Mouse (Mus musculus) lung, postnatal 0 days (tissue): ENCODE data around the gene Cmah. TPM values are rescaled to one million over a fixed set of nuclear protein-coding genes. Genes with fewer than 3 reads are reported as not detected.

Experiments
- ATAC-seq: fragments of 200-750 bp; cut with Nextera tagmentation; 2 replicates; pipeline ENCODE4 v1.8.0; 2017; ENCODE audit warnings: moderate library complexity
- DNase-seq: peaks from one replicate; pipeline ENCODE4 v3.0.0-alpha.2; 2016; ENCODE audit warnings: low spot score
- H3K27ac ChIP-seq: fragments of 300-500 bp; sonication (generic); 2 replicates; pipeline ENCODE4 v1.5.1; 2014; ENCODE audit warnings: antibody characterized with exemption, mild to moderate bottlenecking, low read length, mixed read lengths
- H3K27me3 ChIP-seq: fragments of 300-500 bp; sonication (generic); replicated peaks from 2 replicates; pipeline ENCODE4 v1.6.1; 2014; ENCODE audit warnings: low read length, mixed read lengths; ENCODE audit not compliant: insufficient read depth
- H3K36me3 ChIP-seq: fragments of 300-500 bp; sonication (generic); 2 replicates; pipeline ENCODE4 v1.6.1; 2014; ENCODE audit warnings: low read length, mixed read lengths; ENCODE audit not compliant: insufficient read depth
- H3K4me1 ChIP-seq: fragments of 300-500 bp; sonication (generic); 2 replicates; pipeline ENCODE4 v1.6.1; 2014; ENCODE audit warnings: antibody characterized with exemption, low read depth, low read length, mixed read lengths; ENCODE audit not compliant: insufficient read depth
- H3K4me2 ChIP-seq: fragments of 300-500 bp; sonication (generic); replicated peaks from 2 replicates; pipeline ENCODE4 v1.6.1; 2014; ENCODE audit warnings: low read depth, mild to moderate bottlenecking, low read length, moderate library complexity, mixed read lengths
- H3K4me3 ChIP-seq: fragments of 300-500 bp; sonication (generic); 2 replicates; pipeline ENCODE4 v1.5.1; 2014; ENCODE audit warnings: low read depth, low read length
- H3K9ac ChIP-seq: fragments of 300-500 bp; sonication (generic); replicated peaks from 2 replicates; pipeline ENCODE4 v1.6.1; 2014; ENCODE audit warnings: low read depth, mild to moderate bottlenecking
- H3K9me3 ChIP-seq: fragments of 300-500 bp; sonication (generic); 2 replicates; pipeline ENCODE4 v1.6.1; 2016; ENCODE audit warnings: low read length, mixed read lengths
- CTCF ChIP-seq: IDR thresholded peaks from 2 replicates; pipeline ENCODE4 v1.5.1; 2016; ENCODE audit warnings: antibody characterized with exemption, mild to moderate bottlenecking
- EP300 ChIP-seq: IDR thresholded peaks from 2 replicates; pipeline ENCODE4 v1.6.1; 2016; ENCODE audit warnings: antibody characterized with exemption, mild to moderate bottlenecking, control low read depth
- WGBS: fragments of 180-500 bp; shearing (Covaris S2); extraction: QIAGEN DNeasy Blood & Tissue Kit; methylation state at CpG from one replicate; pipeline ENCODE4 v1.1.7; 2014; 5-methylcytosine and 5-hydroxymethylcytosine counted together
- polyA plus RNA-seq: library from polyadenylated mRNA; unstranded; fragments of >200 nt; fragmentation: Nextera tagmentation; extraction: Ambion mirVana; gene quantifications from 2 replicates; pipeline ENCODE4 v1.2.1, GENCODE M21; 2015

The Cmah gene
- polyA plus RNA-seq, 1 experiment from 2014 or later, result 0.74 TPM

DNA sequence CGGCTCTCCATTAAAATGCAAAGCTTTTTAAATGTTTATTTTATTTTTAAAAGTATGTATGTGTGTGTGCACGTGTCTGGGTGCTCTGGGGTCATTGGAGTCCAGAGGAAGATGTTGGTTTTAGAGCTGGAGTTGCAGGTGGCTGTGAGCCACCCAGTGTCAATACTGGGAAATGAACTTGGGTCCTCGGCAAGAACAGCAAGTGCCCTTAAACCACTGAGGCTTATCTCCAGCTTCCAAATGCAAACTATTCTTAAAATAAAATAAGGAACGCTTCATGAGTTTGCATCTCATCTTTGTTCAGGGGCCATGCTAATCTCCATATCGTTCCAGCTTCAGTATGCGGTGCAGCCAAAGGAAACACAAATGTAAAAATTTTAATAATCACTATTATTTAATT lies 159.2 kb downstream of the Cmah start:
- ATAC-seq, result no peak
- no peaks in the 10 kb centered on the region for H3K9me3 ChIP-seq
- no peak overlapping the region for H3K27ac ChIP-seq
- no peak overlapping the region for H3K4me2 ChIP-seq
- H3K4me3 ChIP-seq, result no peak overlapping the region
- no peak for TF ChIP-seq EP300
- DNase-seq, result no peak
- 50% methylated on average over 6 of the region's 6 CpGs for WGBS
- no peak overlapping the region for H3K9ac ChIP-seq
- no peaks in the 10 kb centered on the region for H3K4me1 ChIP-seq
- no peaks in the 10 kb centered on the region for H3K36me3 ChIP-seq
- H3K27me3 ChIP-seq, result 0 out of 2 replicates have a peak, but pooled peaks cover 2% of the 10 kb centered on the region

GRCm38 (mm10) chr13:24487061-24487460 lies 159.9 kb downstream of the Cmah start:
- H3K4me2 ChIP-seq, result no peak overlapping the region

GRCm38 (mm10) chr13:24487546-24487945 lies 160.3 kb downstream of the Cmah start:
- H3K4me2 ChIP-seq, result no peak overlapping the region
- H3K4me3 ChIP-seq, result no peak overlapping the region
- no peaks in the 10 kb centered on the region for H3K4me1 ChIP-seq
- no peaks in the 10 kb centered on the region for H3K9me3 ChIP-seq
- no peak for DNase-seq
- TF ChIP-seq CTCF (no peak), EP300 (no peak)
- 80% methylated on average over 5 of the region's 5 CpGs for WGBS
- H3K27ac ChIP-seq, result no peak overlapping the region
- no peaks in the 10 kb centered on the region for H3K36me3 ChIP-seq
- ATAC-seq, result no peak
- H3K9ac ChIP-seq, result no peak overlapping the region
- H3K27me3 ChIP-seq, result 0 out of 2 replicates have a peak, but pooled peaks cover 2% of the 10 kb centered on the region

More at GRCm38 (mm10) chr13:24487061-24487460, 159.9 kb downstream of the Cmah start:
- no peak overlapping the region for H3K27ac ChIP-seq
- no peaks in the 10 kb centered on the region for H3K9me3 ChIP-seq
- H3K4me3 ChIP-seq, result no peak overlapping the region
- H3K9ac ChIP-seq, result no peak overlapping the region
- no peak for ATAC-seq
- 75% methylated on average over 5 of the region's 5 CpGs for WGBS
- H3K36me3 ChIP-seq, result no peaks in the 10 kb centered on the region
- no peak for TF ChIP-seq EP300
- TF ChIP-seq CTCF, result no peak
- H3K27me3 ChIP-seq, result 0 out of 2 replicates have a peak, but pooled peaks cover 2% of the 10 kb centered on the region
- H3K4me1 ChIP-seq, result no peaks in the 10 kb centered on the region
- no peak for DNase-seq

DNA sequence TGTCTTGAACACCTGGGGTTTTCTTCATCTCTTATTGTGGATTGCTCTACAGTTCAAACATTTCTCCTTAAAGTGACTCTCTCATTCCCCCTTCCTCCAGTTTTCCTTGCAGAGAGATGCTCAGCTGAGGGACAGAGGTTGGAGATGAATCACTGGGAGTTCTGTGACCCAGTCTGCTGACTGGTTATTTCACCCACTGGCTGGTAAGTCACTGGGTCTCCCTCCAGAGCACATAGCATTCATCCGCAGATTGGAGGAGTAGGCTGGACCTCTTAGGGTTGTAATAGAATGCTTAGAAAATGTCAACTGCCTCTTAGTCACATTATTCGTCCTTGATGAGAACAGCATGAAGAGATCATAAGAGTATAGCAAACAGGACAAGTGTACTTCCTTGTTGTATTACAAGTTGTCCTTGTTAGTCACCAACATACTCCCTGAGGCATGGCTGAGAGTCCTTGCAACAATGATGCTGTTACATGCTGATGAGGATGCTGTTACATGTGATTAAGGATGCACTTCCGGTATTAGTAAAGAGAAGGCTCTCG lies 161.4 kb downstream of the Cmah start:
- H3K9me3 ChIP-seq, result no peaks in the 10 kb centered on the region
- H3K9ac ChIP-seq, result no peak overlapping the region
- TF ChIP-seq CTCF, result no peak
- TF ChIP-seq EP300, result peak; percentile 59; the same call in 1 of the 2 replicates
- 0 out of 2 replicates have a peak, but pooled peaks cover 2% of the 10 kb centered on the region for H3K27me3 ChIP-seq
- 82% methylated on average over 4 of the region's 4 CpGs for WGBS
- ATAC-seq (no peak), DNase-seq (peak; percentile 7)
- no peaks in the 10 kb centered on the region for H3K36me3 ChIP-seq
- H3K4me3 ChIP-seq, result no peak overlapping the region
- no peak overlapping the region for H3K27ac ChIP-seq
- no peaks in the 10 kb centered on the region for H3K4me1 ChIP-seq
- H3K4me2 ChIP-seq, result no peak overlapping the region

DNA sequence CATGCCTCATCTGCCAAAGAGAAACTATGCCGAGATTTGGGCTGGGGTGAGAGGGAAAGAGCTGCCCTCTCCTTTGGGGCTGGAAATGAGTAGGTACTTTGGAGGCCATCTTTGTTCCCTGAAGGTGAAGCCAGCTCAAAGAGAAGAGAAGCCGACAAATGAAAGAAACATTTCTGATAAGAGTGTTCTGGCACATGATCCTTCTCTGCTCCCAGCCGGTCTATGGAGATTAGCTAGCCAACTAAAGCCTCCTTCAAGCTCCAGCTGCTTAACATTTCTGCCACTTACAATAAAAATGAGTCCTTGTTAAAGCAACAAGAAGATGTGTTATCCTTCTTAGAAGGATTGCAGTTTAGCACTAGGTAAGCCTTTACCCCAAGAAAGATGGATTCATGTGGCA lies 162.3 kb downstream of the Cmah start:
- no peak overlapping the region for H3K4me2 ChIP-seq
- no peaks in the 10 kb centered on the region for H3K36me3 ChIP-seq
- WGBS, result 55% methylated on average over 3 of the region's 3 CpGs
- TF ChIP-seq CTCF (no peak), EP300 (no peak)
- no peak overlapping the region for H3K9ac ChIP-seq
- no peak for DNase-seq
- ATAC-seq, result no peak
- H3K27ac ChIP-seq, result no peak overlapping the region
- no peaks in the 10 kb centered on the region for H3K4me1 ChIP-seq
- no peaks in the 10 kb centered on the region for H3K9me3 ChIP-seq
- H3K4me3 ChIP-seq, result no peak overlapping the region
- H3K27me3 ChIP-seq, result 0 out of 2 replicates have a peak, but pooled peaks cover 2% of the 10 kb centered on the region

DNA sequence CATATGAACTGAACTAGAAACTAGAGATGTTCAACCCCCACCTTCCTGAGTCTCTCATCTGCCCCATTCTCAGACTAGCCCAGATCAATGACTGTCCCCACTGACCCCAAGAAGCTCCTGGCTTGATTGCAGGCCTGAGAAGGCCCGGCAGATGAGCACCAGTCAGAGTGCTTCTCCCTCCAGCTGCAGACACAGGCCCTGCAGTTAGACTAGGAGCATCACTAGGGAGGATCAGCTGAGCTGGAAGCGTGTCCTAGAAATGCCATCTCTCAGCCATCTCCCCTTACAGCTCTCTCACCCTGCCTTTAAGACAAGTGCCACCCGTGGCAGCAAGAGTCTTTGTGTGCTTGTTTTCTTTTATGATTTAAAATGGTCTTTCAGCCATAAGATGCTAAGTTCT lies 162.8 kb downstream of the Cmah start:
- Histone ChIP-seq H3K4me3 (no peak overlapping the region), H3K4me2 (no peak overlapping the region), H3K36me3 (no peaks in the 10 kb centered on the region), H3K27me3 (0 out of 2 replicates have a peak, but pooled peaks cover 2% of the 10 kb centered on the region), H3K9ac (no peak overlapping the region), H3K9me3 (no peaks in the 10 kb centered on the region), H3K4me1 (no peaks in the 10 kb centered on the region), H3K27ac (no peak overlapping the region)
- DNase-seq, result no peak
- 63% methylated on average over 3 of the region's 3 CpGs for WGBS
- TF ChIP-seq CTCF (no peak), EP300 (no peak)
- ATAC-seq, result no peak

DNA sequence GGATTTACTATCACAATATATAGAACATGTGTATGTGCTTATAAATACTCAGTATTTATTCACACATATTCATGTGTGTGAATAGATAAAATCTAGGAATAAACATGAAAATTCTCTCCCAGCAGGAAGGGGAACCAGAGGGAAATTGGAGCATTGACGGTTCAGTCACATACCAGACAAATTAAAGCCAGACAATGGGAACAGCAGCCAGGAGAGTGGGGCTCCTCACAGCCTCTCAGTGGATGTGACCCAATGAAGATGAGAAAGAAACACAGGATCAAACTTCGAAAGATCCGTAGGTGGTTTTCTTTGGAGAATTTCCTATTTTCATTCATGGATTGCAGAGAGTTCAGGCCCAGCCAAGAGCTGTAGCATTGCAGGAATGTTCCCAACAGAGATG lies 163.9 kb downstream of the Cmah start:
- Histone ChIP-seq H3K4me2 (no peak overlapping the region), H3K27me3 (0 out of 2 replicates have a peak, but pooled peaks cover 2% of the 10 kb centered on the region), H3K9me3 (no peaks in the 10 kb centered on the region), H3K36me3 (no peaks in the 10 kb centered on the region), H3K27ac (no peak overlapping the region), H3K4me1 (no peaks in the 10 kb centered on the region), H3K9ac (no peak overlapping the region), H3K4me3 (no peak overlapping the region)
- WGBS, result 74% methylated on average over 3 of the region's 3 CpGs
- no peak for DNase-seq
- no peak for TF ChIP-seq CTCF
- no peak for TF ChIP-seq EP300
- no peak for ATAC-seq
